Mouse (Mus musculus): ENCODE results near the gene Tcp11. TPM values are rescaled to one million over a fixed set of nuclear protein-coding genes. Genes with fewer than 3 reads are reported as not detected.

The Tcp11 gene
- polyA plus RNA-seq, 1 experiment, result 0.92 TPM

DNA sequence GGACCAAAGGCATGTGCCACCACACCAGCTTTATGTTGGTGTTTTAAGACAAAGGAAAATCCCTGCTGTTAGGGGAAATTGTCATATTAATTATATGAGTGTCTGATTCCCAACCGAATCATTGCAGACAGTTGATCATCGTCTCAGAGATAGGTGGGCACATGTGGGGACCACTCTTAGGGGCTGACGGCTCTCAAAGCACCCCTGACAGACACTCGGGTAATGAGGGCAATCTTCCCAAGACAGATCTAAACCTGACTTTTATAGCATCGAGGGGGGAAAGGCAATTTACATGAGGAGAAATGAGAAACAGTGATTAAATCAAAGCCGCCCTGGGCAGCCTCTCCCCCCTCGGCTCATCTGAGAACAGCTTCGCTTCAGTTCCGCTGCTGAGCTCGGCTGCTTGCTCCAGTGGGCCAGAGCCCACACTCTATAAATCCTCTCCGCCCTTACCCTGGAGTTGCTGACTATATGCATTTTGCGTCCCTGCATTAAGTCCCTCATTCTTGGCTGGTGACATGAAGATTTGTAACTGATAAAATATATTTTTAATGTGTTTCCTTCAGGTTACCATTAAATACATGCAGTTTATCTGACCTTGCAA lies 20.9 kb upstream of the Tcp11 start:
- TF ChIP-seq CTCF (IDR thresholded peaks at IDR 0.05; ENCODE audit: extremely low read depth, insufficient read depth, insufficient read length, insufficient replicate concordance), result no peak
- no peak for TF ChIP-seq POLR2A (IDR thresholded peaks at IDR 0.05; ENCODE audit: low read depth, low read length)
- Histone ChIP-seq H3K4me3 (ENCODE audit: extremely low read depth, insufficient read depth, insufficient read length) (no peak overlapping the region), H3K27me3 (ENCODE audit: control insufficient read depth, insufficient read depth, low read length) (no peaks in the 10 kb centered on the region), H3K27ac (ENCODE audit: insufficient read depth, low read length) (no peak overlapping the region), H3K36me3 (ENCODE audit: control insufficient read depth, insufficient read depth, low read length) (no peaks in the 10 kb centered on the region), H3K4me1 (ENCODE audit: control insufficient read depth, insufficient read depth, insufficient read length) (no peaks in the 10 kb centered on the region)
- DNase-seq (ENCODE audit: low read depth in 1 of 2, low spot score in 2 of 2), result no peak
- 76% methylated on average over 12 of the region's 12 CpGs for WGBS

GRCm38 (mm10) chr17:28100669-28101068 lies 20.2 kb upstream of the Tcp11 start:
- TF ChIP-seq POLR2A (IDR thresholded peaks at IDR 0.05; ENCODE audit: low read depth, low read length) (no peak), CTCF (IDR thresholded peaks at IDR 0.05; ENCODE audit: extremely low read depth, insufficient read depth, insufficient read length, insufficient replicate concordance) (no peak)
- H3K36me3 ChIP-seq (ENCODE audit: control insufficient read depth, insufficient read depth, low read length), result no peaks in the 10 kb centered on the region
- no peaks in the 10 kb centered on the region for H3K4me1 ChIP-seq (ENCODE audit: control insufficient read depth, insufficient read depth, insufficient read length)
- WGBS, result 83% methylated on average over 1 of the region's 1 CpGs
- no peak overlapping the region for H3K27ac ChIP-seq (ENCODE audit: insufficient read depth, low read length)
- no peak overlapping the region for H3K4me3 ChIP-seq (ENCODE audit: extremely low read depth, insufficient read depth, insufficient read length)
- DNase-seq (ENCODE audit: low read depth in 1 of 2, low spot score in 2 of 2), result no peak
- H3K27me3 ChIP-seq (ENCODE audit: control insufficient read depth, insufficient read depth, low read length), result no peaks in the 10 kb centered on the region

DNA sequence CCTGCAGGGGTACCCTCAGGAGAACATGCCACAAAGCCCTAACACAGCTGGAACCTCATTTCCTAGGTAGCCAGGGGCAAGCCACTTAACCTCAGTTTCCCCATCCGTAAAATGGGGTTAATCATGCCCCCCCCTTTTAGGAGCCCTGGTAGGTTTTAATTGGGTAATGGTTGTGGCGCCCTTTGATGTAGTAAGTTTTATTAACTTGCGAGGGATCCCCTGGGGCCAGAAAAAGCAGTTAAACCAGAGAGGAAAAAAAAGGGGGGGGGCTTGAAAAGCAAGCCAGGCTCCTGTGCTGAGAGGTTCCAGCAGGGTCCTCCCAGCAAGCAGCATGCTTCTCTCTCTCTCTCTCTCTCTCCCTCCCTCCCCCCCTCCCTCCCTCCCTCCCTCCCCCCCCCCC lies 18.6 kb upstream of the Tcp11 start:
- H3K4me3 ChIP-seq (ENCODE audit: extremely low read depth, insufficient read depth, insufficient read length), result no peak overlapping the region
- no peaks in the 10 kb centered on the region for H3K4me1 ChIP-seq (ENCODE audit: control insufficient read depth, insufficient read depth, insufficient read length)
- DNase-seq (ENCODE audit: low read depth in 1 of 2, low spot score in 2 of 2), result no peak
- no peaks in the 10 kb centered on the region for H3K27me3 ChIP-seq (ENCODE audit: control insufficient read depth, insufficient read depth, low read length)
- TF ChIP-seq POLR2A (IDR thresholded peaks at IDR 0.05; ENCODE audit: low read depth, low read length), result no peak
- no peak for TF ChIP-seq CTCF (IDR thresholded peaks at IDR 0.05; ENCODE audit: extremely low read depth, insufficient read depth, insufficient read length, insufficient replicate concordance)
- no peak overlapping the region for H3K27ac ChIP-seq (ENCODE audit: insufficient read depth, low read length)
- no peaks in the 10 kb centered on the region for H3K36me3 ChIP-seq (ENCODE audit: control insufficient read depth, insufficient read depth, low read length)
- 66% methylated on average over 3 of the region's 3 CpGs for WGBS

- 88% methylated on average over 13 of the region's 13 CpGs for WGBS
- no peak overlapping the region for H3K4me3 ChIP-seq (ENCODE audit: extremely low read depth, insufficient read depth, insufficient read length)
- TF ChIP-seq POLR2A (IDR thresholded peaks at IDR 0.05; ENCODE audit: low read depth, low read length) (no peak), CTCF (IDR thresholded peaks at IDR 0.05; ENCODE audit: extremely low read depth, insufficient read depth, insufficient read length, insufficient replicate concordance) (no peak)
- no peaks in the 10 kb centered on the region for H3K4me1 ChIP-seq (ENCODE audit: control insufficient read depth, insufficient read depth, insufficient read length)
- DNase-seq (ENCODE audit: low read depth in 1 of 2, low spot score in 2 of 2), result no peak
- H3K27ac ChIP-seq (ENCODE audit: insufficient read depth, low read length), result no peak overlapping the region
- no peaks in the 10 kb centered on the region for H3K27me3 ChIP-seq (ENCODE audit: control insufficient read depth, insufficient read depth, low read length)
- H3K36me3 ChIP-seq (ENCODE audit: control insufficient read depth, insufficient read depth, low read length), result no peaks in the 10 kb centered on the region
Measured at GRCm38 (mm10) chr17:28097308-28097707, 16.9 kb upstream of the Tcp11 start.

GRCm38 (mm10) chr17:28096418-28096817 lies 16.0 kb upstream of the Tcp11 start:
- Histone ChIP-seq H3K27ac (ENCODE audit: insufficient read depth, low read length) (no peak overlapping the region), H3K36me3 (ENCODE audit: control insufficient read depth, insufficient read depth, low read length) (no peaks in the 10 kb centered on the region), H3K4me3 (ENCODE audit: extremely low read depth, insufficient read depth, insufficient read length) (no peak overlapping the region), H3K27me3 (ENCODE audit: control insufficient read depth, insufficient read depth, low read length) (no peaks in the 10 kb centered on the region), H3K4me1 (ENCODE audit: control insufficient read depth, insufficient read depth, insufficient read length) (no peaks in the 10 kb centered on the region)
- WGBS, result 15% methylated on average over 10 of the region's 10 CpGs
- no peak for DNase-seq (ENCODE audit: low read depth in 1 of 2, low spot score in 2 of 2)
- TF ChIP-seq CTCF (IDR thresholded peaks at IDR 0.05; ENCODE audit: extremely low read depth, insufficient read depth, insufficient read length, insufficient replicate concordance) (no peak), POLR2A (IDR thresholded peaks at IDR 0.05; ENCODE audit: low read depth, low read length) (no peak)

GRCm38 (mm10) chr17:28093837-28094236 lies 13.4 kb upstream of the Tcp11 start:
- no peak for DNase-seq (ENCODE audit: low read depth in 1 of 2, low spot score in 2 of 2)
- H3K27ac ChIP-seq (ENCODE audit: insufficient read depth, low read length), result no peak overlapping the region
- H3K27me3 ChIP-seq (ENCODE audit: control insufficient read depth, insufficient read depth, low read length), result no peaks in the 10 kb centered on the region
- 82% methylated on average over 3 of the region's 3 CpGs for WGBS
- no peaks in the 10 kb centered on the region for H3K4me1 ChIP-seq (ENCODE audit: control insufficient read depth, insufficient read depth, insufficient read length)
- no peaks in the 10 kb centered on the region for H3K36me3 ChIP-seq (ENCODE audit: control insufficient read depth, insufficient read depth, low read length)
- TF ChIP-seq CTCF (IDR thresholded peaks at IDR 0.05; ENCODE audit: extremely low read depth, insufficient read depth, insufficient read length, insufficient replicate concordance) (no peak), POLR2A (IDR thresholded peaks at IDR 0.05; ENCODE audit: low read depth, low read length) (no peak)
- no peak overlapping the region for H3K4me3 ChIP-seq (ENCODE audit: extremely low read depth, insufficient read depth, insufficient read length)

- H3K27ac ChIP-seq (ENCODE audit: insufficient read depth, low read length), result no peak overlapping the region
- no peak for DNase-seq (ENCODE audit: low read depth in 1 of 2, low spot score in 2 of 2)
- no peak overlapping the region for H3K4me3 ChIP-seq (ENCODE audit: extremely low read depth, insufficient read depth, insufficient read length)
- 90% methylated on average over 2 of the region's 2 CpGs for WGBS
- no peaks in the 10 kb centered on the region for H3K4me1 ChIP-seq (ENCODE audit: control insufficient read depth, insufficient read depth, insufficient read length)
- no peaks in the 10 kb centered on the region for H3K27me3 ChIP-seq (ENCODE audit: control insufficient read depth, insufficient read depth, low read length)
- H3K36me3 ChIP-seq (ENCODE audit: control insufficient read depth, insufficient read depth, low read length), result no peaks in the 10 kb centered on the region
- TF ChIP-seq POLR2A (IDR thresholded peaks at IDR 0.05; ENCODE audit: low read depth, low read length) (no peak), CTCF (IDR thresholded peaks at IDR 0.05; ENCODE audit: extremely low read depth, insufficient read depth, insufficient read length, insufficient replicate concordance) (no peak)
Measured at GRCm38 (mm10) chr17:28092297-28092696, 11.9 kb upstream of the Tcp11 start.

All from spleen, adult 2 months (tissue).